Mouse (Mus musculus) kidney, adult 9 months (tissue): ENCODE results near the gene Cntn2.

Experiments
- DNase-seq: peaks from one replicate; pipeline ENCODE4 v3.0.0; 2022

Cntn2 gene

GRCm38 (mm10) chr1:132542762-132543306 lies at the start of gene Cntn2:
Gene Cntn2, minus strand, starts transcription at chr1:132543256.
- no peak for DNase-seq

- no peak for DNase-seq
Measured at GRCm38 (mm10) chr1:132592145-132592544, 49.1 kb upstream of the Cntn2 start.

GRCm38 (mm10) chr1:132591399-132591930 lies 48.4 kb upstream of the Cntn2 start:
- DNase-seq, result no peak

- peak; percentile 84 for DNase-seq
Measured at GRCm38 (mm10) chr1:132586679-132587201, 43.7 kb upstream of the Cntn2 start.

GRCm38 (mm10) chr1:132585376-132585775 lies 42.3 kb upstream of the Cntn2 start:
- DNase-seq, result no peak

- no peak for DNase-seq
Measured at GRCm38 (mm10) chr1:132582998-132583604, 40.0 kb upstream of the Cntn2 start.

GRCm38 (mm10) chr1:132581845-132582839 lies 39.1 kb upstream of the Cntn2 start:
- no peak for DNase-seq

GRCm38 (mm10) chr1:132580063-132580462 lies 37.0 kb upstream of the Cntn2 start:
- DNase-seq, result no peak

GRCm38 (mm10) chr1:132576845-132577244 lies 33.8 kb upstream of the Cntn2 start:
- no peak for DNase-seq

- no peak for DNase-seq
Measured at GRCm38 (mm10) chr1:132572851-132573250, 29.8 kb upstream of the Cntn2 start.

GRCm38 (mm10) chr1:132571613-132572012 lies 28.6 kb upstream of the Cntn2 start:
- no peak for DNase-seq

GRCm38 (mm10) chr1:132570906-132571305 lies 27.9 kb upstream of the Cntn2 start:
- DNase-seq, result no peak

GRCm38 (mm10) chr1:132570068-132570780 lies 27.2 kb upstream of the Cntn2 start:
- no peak for DNase-seq

GRCm38 (mm10) chr1:132569516-132569915 lies 26.5 kb upstream of the Cntn2 start:
- no peak for DNase-seq

GRCm38 (mm10) chr1:132567336-132568125 lies 24.5 kb upstream of the Cntn2 start:
- no peak for DNase-seq

GRCm38 (mm10) chr1:132565766-132566165 lies 22.7 kb upstream of the Cntn2 start:
- DNase-seq, result no peak

- no peak for DNase-seq
Measured at GRCm38 (mm10) chr1:132564946-132565345, 21.9 kb upstream of the Cntn2 start.

GRCm38 (mm10) chr1:132562337-132562795 lies 19.3 kb upstream of the Cntn2 start:
- DNase-seq, result no peak

- DNase-seq, result peak; percentile 9
Measured at GRCm38 (mm10) chr1:132560907-132561700, 18.0 kb upstream of the Cntn2 start.

- DNase-seq, result no peak
Measured at GRCm38 (mm10) chr1:132559045-132559444, 16.0 kb upstream of the Cntn2 start.
